Mouse (Mus musculus) activated CD4-positive, CD25-positive, alpha-beta regulatory T cell, adult 4 months (primary cell): Measurements from ENCODE around the gene Camkv. TPM values are rescaled to one million over a fixed set of nuclear protein-coding genes. Genes with fewer than 3 reads are reported as not detected.

Experiments
- ATAC-seq: one replicate; pipeline ENCODE4 v1.8.0; 2017
- polyA plus RNA-seq, 2 experiments: library from polyadenylated mRNA; unstranded; fragments of 100-300 nt; shearing (Covaris generic); gene quantifications; one replicate each; pipeline ENCODE4 v1.2.1; 2017

Camkv gene
- polyA plus RNA-seq, 2 experiments from 2014 or later: not detected

DNA sequence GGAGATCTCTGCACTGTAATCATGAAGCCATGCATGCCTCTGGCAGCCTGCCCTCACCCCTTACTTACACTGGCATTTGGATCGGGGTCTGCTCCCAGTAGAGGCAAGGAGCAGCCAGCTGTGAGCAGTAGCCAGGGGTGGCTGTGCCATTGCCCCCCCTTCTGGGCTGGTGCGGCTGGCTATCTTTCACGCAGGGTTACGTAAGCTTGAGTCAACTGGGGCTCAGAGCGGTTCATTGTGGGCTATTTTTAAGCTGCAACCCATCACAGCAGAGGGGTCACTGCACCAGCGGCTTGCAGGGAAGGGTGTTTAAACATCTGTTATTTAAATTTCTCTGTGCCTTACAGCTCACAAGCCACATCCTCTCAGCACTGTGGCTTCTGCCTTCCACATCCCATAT lies 11.5 kb upstream of the Camkv start:
- ATAC-seq: no peak

DNA sequence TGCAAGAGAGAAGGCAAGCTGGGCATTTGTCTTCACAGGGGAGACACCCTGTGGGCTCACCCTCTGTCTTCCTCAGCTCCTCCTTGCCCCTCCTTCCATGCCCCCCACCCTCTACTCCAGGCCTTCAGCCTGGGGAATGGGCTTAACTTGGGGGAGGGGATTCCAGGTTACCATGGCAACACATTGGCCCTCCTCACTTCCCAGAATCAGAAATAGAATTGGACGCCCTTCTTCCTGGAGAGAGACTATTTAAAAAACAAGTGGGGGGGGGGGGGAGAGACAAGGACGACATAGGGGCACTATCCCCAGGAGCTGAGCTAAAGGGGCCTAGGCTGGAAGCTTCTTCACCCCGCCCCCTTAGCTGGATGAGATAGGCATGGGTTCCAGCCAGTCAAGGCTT lies 10.2 kb upstream of the Camkv start:
- no peak for ATAC-seq

DNA sequence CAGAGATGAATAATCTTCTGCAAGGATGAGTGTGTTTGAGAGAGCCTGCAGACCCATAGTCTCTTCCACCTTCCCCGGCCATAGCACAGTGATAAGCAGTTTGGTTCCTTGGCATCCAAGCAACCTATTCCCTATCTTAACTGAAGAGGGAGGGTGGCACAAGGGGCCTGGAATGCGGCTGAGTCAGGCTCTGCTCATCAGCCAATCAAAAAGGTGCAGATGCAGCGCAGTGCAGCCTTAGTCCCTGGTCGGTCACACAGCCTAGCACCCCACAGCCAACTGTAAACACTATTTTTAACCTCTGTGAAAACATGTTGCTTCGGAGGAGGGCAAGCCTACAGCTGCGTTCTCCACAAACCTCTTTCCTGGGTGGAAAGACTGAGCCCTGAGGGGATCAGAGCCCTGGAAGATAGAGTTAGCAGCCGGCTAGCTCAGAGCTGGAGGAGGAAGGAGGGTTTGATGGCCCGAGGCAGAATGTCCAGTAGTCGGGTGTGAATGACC lies 8.5 kb upstream of the Camkv start:
- no peak for ATAC-seq

- ATAC-seq: no peak
These were observed 7.7 kb upstream of the Camkv start for GRCm38 (mm10) chr9:107927749-107928148.

DNA sequence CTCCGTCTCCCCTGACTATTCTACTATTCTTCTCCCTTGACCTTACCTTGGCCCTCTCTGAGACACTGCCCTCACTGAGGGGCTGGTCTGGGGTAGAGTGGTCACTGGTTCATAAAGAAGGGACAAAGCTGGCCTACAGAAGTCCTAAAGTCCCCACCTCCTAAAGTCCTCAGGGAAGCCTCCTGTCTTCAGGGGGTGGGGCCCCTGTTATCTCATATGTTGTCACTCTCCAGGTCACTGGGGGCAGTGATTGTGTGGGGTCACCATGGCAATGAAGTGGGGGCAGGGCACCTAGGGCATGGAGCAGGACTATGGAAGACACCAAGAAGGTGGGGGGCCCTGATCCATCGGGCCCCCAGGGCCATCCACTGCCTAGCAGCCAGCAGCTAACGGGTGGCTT lies 7.3 kb upstream of the Camkv start, which contains the start of gene Actl11:
TSS of gene Actl11 (plus strand) at position 301 of the 400 bp plus-strand sequence.
- no peak for ATAC-seq

GRCm38 (mm10) chr9:107932221-107932620 lies 3.3 kb upstream of the Camkv start:
- ATAC-seq: no peak

- ATAC-seq: no peak
These were observed 1.3 kb upstream of the Camkv start for GRCm38 (mm10) chr9:107934146-107934545.

DNA sequence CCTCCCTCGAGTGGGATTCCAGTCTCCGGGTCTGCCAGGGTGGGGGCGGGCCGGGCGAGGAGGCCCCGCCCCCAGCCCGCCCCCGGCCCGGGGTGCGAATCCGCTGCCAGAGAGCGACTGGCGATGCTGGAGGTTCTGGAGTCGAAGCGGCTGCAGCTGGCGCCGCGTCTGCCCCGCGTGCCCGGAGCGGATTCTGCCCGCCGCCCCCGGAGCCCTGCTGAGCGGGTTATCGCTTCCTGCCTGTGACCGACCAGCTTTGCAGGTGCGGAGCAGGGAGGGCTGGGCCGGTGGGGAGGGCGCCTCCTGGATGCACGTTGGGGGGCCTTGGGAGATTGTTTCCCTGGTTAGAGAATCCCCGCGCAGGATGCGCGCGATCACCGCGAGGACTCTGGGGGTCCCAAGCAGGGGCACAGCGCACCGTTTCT lies 328 bp downstream of the Camkv start:
- ATAC-seq: no peak

DNA sequence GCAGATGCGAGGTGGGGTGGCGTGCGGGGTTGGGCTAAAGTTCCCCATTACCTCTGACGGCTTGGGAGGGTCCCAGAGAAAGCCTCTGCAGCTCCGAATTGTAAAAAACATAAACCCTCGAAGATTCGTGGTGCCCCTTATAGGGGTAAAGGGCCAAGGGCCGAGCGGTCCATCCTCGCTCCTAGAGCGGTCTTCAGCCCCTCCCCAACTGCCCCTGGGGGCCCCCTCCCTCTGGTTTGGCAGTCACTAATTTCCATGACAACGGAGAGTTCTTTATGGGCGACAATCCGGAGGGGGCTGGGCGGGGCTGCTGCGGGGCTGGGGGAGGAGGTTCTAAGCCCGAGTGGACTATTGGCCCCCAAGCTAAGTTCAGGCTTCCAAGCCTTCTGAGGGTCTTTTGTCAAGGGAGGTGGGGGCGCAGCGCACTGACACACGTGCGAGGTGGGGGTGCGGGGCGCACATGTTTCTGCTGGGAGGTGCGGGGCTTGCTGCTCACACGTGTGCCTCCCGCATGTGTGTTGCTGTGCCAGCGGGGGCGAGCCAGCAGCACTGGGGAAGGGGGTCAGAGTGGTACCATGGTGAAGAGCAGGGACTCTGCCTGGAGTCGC lies 845 bp downstream of the Camkv start:
- no peak for ATAC-seq

- ATAC-seq: no peak
These were observed 1.4 kb downstream of the Camkv start for GRCm38 (mm10) chr9:107936831-107937230.

GRCm38 (mm10) chr9:107947241-107948194 lies 12.0 kb downstream of the Camkv start:
- ATAC-seq: no peak

DNA sequence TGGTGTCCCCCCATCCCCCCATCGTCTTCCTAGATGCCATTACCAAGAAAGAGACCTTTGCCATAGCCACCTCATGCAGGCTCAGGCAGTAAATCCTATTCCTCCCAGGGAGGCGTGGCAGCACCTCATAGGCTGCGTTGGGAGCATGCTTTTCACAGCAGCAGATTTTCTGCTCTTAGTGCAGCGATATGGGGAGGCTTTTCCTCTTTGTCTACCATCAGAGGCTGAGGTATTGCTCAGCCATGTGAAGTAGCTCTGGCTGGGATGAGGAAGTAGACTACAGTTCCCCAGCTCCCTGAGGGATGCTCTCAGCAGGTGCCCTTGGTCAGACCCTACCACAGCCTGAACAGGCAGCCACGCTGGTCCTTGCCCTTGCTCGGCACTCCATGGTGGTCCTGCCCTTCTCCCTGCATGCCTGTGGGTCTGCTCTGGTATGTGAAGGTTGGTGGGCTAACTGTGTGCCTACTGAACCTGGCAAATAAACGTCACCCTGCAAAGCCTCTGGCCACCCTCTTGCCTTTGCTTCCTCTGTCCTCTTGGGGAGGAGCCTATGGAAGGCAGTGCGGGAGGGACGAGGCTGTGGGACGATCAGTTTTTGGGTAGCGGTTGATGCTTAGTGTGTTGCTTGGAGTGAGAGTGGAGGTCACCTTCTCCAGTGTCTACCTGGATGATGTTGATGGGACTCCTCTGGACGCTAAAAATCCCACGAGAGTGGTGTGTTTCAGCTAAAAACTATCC lies 13.9 kb downstream of the Camkv start:
- no peak for ATAC-seq

DNA sequence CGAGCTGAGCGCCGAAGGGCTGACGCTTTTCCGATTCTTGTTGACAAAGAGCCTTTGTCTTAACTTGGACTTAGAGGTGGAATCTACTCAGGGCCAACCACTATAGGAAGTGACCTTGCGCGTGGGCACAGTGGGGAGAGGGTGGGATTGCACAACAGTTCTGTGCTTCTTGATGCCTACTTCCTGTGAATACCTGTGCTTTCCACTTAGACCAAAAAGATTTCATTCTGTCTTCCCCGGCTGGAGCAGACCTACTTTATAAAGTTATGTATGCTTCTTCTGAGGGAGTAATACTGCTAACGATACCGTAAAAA lies 14.4 kb downstream of the Camkv start, which contains the start of gene Traip:
TSS of gene Traip (plus strand) at position 215 of the 314 bp plus-strand sequence.
- no peak for ATAC-seq

- peak; percentile 95 for ATAC-seq
These were observed 15.2 kb downstream of the Camkv start for GRCm38 (mm10) chr9:107950460-107951355.

GRCm38 (mm10) chr9:107955613-107956289 lies 20.3 kb downstream of the Camkv start:
- ATAC-seq: no peak

DNA sequence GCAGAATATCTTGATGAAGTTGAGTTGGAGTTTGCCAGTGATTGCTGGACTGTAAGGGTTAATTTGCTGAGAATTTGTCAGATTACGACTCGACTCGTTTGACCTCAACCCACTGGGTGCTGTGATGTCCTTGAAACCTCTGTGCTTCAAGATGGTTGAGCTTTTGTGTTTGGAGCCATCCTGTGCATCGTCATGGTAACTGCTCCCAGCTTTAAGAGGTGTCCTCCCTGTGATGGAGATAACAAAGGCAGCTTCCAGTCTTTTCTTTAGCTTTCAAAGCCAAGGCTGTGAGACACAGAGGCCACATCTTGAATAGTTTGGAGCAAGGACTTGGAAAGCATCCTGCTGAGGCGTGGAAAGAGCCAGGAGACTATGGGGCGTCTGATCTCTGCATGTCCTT lies 21.7 kb downstream of the Camkv start:
- no peak for ATAC-seq

DNA sequence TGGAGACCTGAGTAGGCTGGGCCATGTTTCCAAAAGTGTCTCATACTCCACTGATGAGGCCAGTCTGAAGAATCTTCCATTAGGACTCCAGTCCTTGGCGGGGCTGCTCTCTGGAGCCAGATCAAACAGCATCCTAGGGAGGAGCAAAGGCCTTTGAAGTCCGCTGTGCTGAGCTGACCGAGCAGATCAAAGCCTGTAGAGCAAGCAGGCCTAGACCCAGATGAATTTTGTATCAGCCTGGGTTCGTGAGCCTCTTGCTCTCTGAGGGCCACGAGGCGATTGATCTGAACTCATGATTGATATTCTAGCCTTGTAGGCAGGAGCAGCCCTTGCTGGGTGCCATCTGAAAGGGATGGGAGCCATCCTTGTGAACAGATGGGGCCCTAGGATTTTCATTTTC lies 24.4 kb downstream of the Camkv start:
- ATAC-seq: no peak

GRCm38 (mm10) chr9:107960928-107961327 lies 25.5 kb downstream of the Camkv start:
- ATAC-seq: no peak

DNA sequence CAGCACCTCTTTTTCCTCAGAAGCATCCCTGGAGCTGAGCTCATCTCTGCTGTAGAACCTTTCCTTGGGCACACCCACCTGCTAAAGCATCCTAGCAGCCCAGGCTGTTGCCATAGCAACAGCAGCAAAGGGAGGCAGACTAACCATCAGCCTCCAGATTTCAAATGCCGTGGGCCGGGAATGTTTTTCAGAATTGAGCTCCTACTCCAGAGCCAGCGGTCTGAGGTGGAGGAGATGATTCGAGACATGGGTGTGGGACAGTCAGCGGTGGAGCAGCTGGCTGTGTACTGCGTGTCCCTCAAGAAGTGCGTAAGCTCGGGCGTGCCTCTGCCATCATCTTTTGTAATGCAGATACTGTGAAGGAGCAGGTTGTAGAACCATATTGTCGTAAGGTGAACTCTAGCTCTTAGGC lies 25.9 kb downstream of the Camkv start:
- no peak for ATAC-seq

DNA sequence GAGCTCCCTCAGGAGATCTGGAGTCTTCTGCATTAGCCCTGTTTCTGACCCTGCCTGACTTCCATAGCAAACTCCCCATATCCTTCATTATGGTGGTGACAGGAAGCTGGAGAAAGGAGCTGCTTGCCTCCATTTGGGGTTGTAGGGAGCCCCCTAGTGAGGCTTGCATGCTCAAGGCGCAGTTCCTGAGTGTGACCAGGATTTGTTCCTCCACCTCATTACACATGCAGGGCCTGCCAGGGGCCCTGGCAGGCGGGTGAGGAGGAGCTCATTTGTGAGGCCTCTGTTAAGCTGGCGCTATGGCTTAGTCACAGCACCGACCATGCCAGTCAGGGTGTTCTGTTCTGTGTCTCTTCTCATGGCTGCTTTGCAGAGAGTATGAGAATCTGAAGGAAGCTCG lies 26.4 kb downstream of the Camkv start:
- ATAC-seq: no peak

DNA sequence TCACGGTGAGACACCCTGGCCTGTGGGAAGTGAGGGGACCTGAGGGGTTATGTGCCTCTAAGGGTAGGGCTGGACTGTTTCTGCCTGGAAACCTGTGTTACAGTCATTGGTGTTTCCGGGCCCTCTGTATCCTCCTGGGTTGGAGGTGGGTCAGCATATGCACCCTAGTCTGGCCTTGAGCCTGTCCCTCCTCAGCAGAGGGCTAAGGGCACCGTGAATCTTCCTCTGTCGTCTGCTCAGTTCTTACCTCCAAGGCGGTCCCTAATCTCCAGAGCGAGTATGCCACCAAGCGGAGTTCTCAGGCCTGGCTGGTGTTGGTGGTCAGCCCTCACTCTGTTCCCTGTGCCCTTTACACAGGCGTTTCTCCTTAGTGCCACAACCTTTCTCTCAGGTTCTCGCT lies 27.4 kb downstream of the Camkv start:
- no peak for ATAC-seq
